Mouse (Mus musculus) bone marrow, adult 2 months (tissue): Measurements from ENCODE around the gene Ldb2.

Experiments
- CTCF ChIP-seq: fragments of 200-500 bp; IDR thresholded peaks from 2 replicates; pipeline ENCODE4 v1.5.1; 2011; ENCODE audit warnings: low read length, control low read depth; ENCODE audit not compliant: control insufficient read depth, insufficient read depth
- POLR2A ChIP-seq: fragments of 200-500 bp; IDR thresholded peaks from 2 replicates; pipeline ENCODE4 v1.6.1; 2011; ENCODE audit warnings: low read depth, mild to moderate bottlenecking, control low read depth, low read length, borderline replicate concordance; ENCODE audit not compliant: control insufficient read depth

DNA sequence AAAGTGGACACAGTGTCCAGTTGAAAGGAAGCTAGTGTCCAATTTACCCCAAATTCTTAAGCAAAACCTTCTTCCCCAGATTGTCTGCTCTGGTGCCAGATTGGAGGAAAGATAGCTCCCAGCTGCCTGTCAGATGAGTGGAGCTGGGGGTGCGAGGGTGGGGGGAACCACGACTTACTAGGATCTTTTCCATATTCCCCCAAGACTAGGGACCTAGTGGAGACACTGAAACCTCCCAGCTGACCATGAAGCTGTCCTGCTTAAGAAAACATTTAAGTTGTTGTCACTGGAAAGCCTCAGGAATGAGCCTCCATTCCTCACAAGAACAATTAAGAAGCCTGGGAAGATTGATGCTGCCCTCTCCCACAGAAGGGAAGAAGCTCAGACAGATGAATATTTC, 129.1 kb downstream of the Ldb2 start:
- TF ChIP-seq CTCF (no peak), POLR2A (no peak)
